Mouse (Mus musculus): ENCODE measurements around the gene Mertk.

DNA sequence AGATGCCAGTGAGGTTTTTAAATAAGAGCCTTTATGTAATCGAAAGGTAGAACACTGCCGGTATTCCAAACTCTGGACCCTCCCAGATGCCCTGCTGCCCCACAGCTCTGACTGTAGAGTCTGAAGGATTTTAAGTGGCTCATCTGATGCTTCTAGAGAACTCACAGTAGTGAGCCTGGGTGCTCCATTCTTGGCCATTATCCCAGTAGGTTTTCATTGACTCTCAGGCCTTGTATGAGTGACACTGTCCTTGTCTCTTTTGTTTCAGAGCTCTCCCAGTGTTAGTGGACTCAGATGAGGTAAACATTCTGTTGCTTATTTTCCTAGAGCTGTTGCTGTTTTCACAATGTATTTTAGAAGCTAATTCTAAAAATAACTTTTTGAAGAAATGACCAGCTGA, 151.3 kb downstream of the Mertk start:
- no peak for TF ChIP-seq JUND (conservative IDR thresholded peaks at IDR 0.05; ENCODE audit: low read depth, low read length)
- no peak for TF ChIP-seq GABPA (IDR thresholded peaks at IDR 0.05; ENCODE audit: insufficient replicate concordance, low read depth, low read length)
- no peak for TF ChIP-seq USF1 (IDR thresholded peaks at IDR 0.05; ENCODE audit: low read depth, low read length)
- TF ChIP-seq MAFK (IDR thresholded peaks at IDR 0.05; ENCODE audit: insufficient replicate concordance, low read length): no peak
